Mouse (Mus musculus) hindlimb bud, embryonic 11.5 days (tissue): ENCODE data around the gene Slc43a3.
"Not testable (repeated sequence)": the region's sequence is repeated elsewhere in the genome, so short reads cannot be mapped to it uniquely, and the experiment has no call there.

ENCODE experiments used
- DNase-seq: peaks from one replicate; pipeline ENCODE4 v3.0.0-alpha.2; 2012; ENCODE audit warnings: low read depth, low spot score; ENCODE audit errors: extremely low spot score

The Slc43a3 gene

GRCm38 (mm10) chr2:84936474-84937429, at the start of gene Slc43a3:
Slc43a3 (plus strand) TSS chr2:84936579.
- no peak for DNase-seq

GRCm38 (mm10) chr2:84886821-84887281, 49.5 kb upstream of the Slc43a3 start:
- DNase-seq, result no peak

- no peak for DNase-seq
Measured at GRCm38 (mm10) chr2:84887411-84888271, 48.7 kb upstream of the Slc43a3 start.

GRCm38 (mm10) chr2:84888657-84889315, 47.6 kb upstream of the Slc43a3 start:
- no peak for DNase-seq

- no peak for DNase-seq
Measured at GRCm38 (mm10) chr2:84889316-84890044, 46.9 kb upstream of the Slc43a3 start.

- DNase-seq, result no peak
Measured at GRCm38 (mm10) chr2:84890045-84890340, 46.4 kb upstream of the Slc43a3 start.

GRCm38 (mm10) chr2:84893359-84893758, 43.0 kb upstream of the Slc43a3 start:
- no peak for DNase-seq

- no peak for DNase-seq
Measured at GRCm38 (mm10) chr2:84895495-84896198, 40.7 kb upstream of the Slc43a3 start.

GRCm38 (mm10) chr2:84896686-84897085, 39.7 kb upstream of the Slc43a3 start:
- not testable (repeated sequence) for DNase-seq

GRCm38 (mm10) chr2:84912722-84913121, 23.7 kb upstream of the Slc43a3 start:
- no peak for DNase-seq

GRCm38 (mm10) chr2:84913881-84914280, 22.5 kb upstream of the Slc43a3 start:
- DNase-seq, result no peak

- DNase-seq, result no peak
Measured at GRCm38 (mm10) chr2:84915330-84915729, 21.0 kb upstream of the Slc43a3 start.

- no peak for DNase-seq
Measured at GRCm38 (mm10) chr2:84916548-84917320, 19.6 kb upstream of the Slc43a3 start.

- DNase-seq, result no peak
Measured at GRCm38 (mm10) chr2:84918188-84918587, 18.2 kb upstream of the Slc43a3 start.

- DNase-seq, result no peak
Measured at GRCm38 (mm10) chr2:84919601-84920108, 16.7 kb upstream of the Slc43a3 start.

GRCm38 (mm10) chr2:84930186-84930585, 6.2 kb upstream of the Slc43a3 start:
- no peak for DNase-seq

GRCm38 (mm10) chr2:84933992-84934648, 2.3 kb upstream of the Slc43a3 start:
- no peak for DNase-seq

GRCm38 (mm10) chr2:84934649-84935007, 1.8 kb upstream of the Slc43a3 start:
- no peak for DNase-seq
